Mouse (Mus musculus) liver, postnatal 0 days (tissue): ENCODE measurements around the gene Tchhl1. TPM values are rescaled to one million over a fixed set of nuclear protein-coding genes. Genes with fewer than 3 reads are reported as not detected.

Experiments used
- ATAC-seq: fragments of 200-750 bp; cut with Nextera tagmentation; 2 replicates; pipeline ENCODE4 v1.8.0; 2017; ENCODE audit warnings: mild to moderate bottlenecking, moderate library complexity
- DNase-seq: peaks from one replicate; pipeline ENCODE4 v3.0.0-alpha.2; 2016
- H3K27ac ChIP-seq: fragments of 300-500 bp; sonication (generic); 2 replicates; pipeline ENCODE4 v1.5.1; 2014; ENCODE audit warnings: antibody characterized with exemption, moderate library complexity, mild to moderate bottlenecking, low read depth
- H3K27me3 ChIP-seq: fragments of 300-500 bp; sonication (generic); 2 replicates; pipeline ENCODE4 v1.6.1; 2014; ENCODE audit warnings: low read length, control low read depth, mixed read lengths; ENCODE audit not compliant: insufficient read depth
- H3K36me3 ChIP-seq: fragments of 300-500 bp; sonication (generic); replicated peaks from 2 replicates; pipeline ENCODE4 v1.6.1; 2014; ENCODE audit warnings: mild to moderate bottlenecking, control low read depth, low read length, moderate library complexity, mixed read lengths; ENCODE audit not compliant: insufficient read depth
- H3K4me1 ChIP-seq: fragments of 300-500 bp; sonication (generic); 2 replicates; pipeline ENCODE4 v1.6.1; 2014; ENCODE audit warnings: antibody characterized with exemption, mild to moderate bottlenecking, control low read depth; ENCODE audit not compliant: insufficient read depth
- H3K4me2 ChIP-seq: fragments of 300-500 bp; sonication (generic); 2 replicates; pipeline ENCODE4 v1.6.1; 2014; ENCODE audit warnings: low read depth, mild to moderate bottlenecking, low read length, moderate library complexity, mixed read lengths
- H3K4me3 ChIP-seq: fragments of 300-500 bp; sonication (generic); 2 replicates; pipeline ENCODE4 v1.5.1; 2014; ENCODE audit warnings: low read depth, low read length
- H3K9ac ChIP-seq: fragments of 300-500 bp; sonication (generic); replicated peaks from 2 replicates; pipeline ENCODE4 v1.6.1; 2014; ENCODE audit warnings: mild to moderate bottlenecking, moderate library complexity
- H3K9me3 ChIP-seq: fragments of 300-500 bp; sonication (generic); 2 replicates; pipeline ENCODE4 v1.6.1; 2016; ENCODE audit warnings: mild to moderate bottlenecking, control low read depth, low read length, mixed read lengths
- CTCF ChIP-seq: sonication (generic); IDR thresholded peaks from 2 replicates; pipeline ENCODE4 v1.5.1; 2016; ENCODE audit warnings: antibody characterized with exemption, low read depth
- EP300 ChIP-seq: IDR thresholded peaks from 2 replicates; pipeline ENCODE4 v1.6.1; 2016; ENCODE audit warnings: antibody characterized with exemption, low read depth, mild to moderate bottlenecking
- WGBS: fragments of 180-500 bp; shearing (Covaris S2); extraction: QIAGEN DNeasy Blood & Tissue Kit; methylation state at CpG from one replicate; pipeline ENCODE4 v1.1.7; 2014; ENCODE audit not compliant: insufficient replicate concordance; 5-methylcytosine and 5-hydroxymethylcytosine counted together
- microRNA-seq: library from miRNA; unstranded; fragments of <30 nt; microRNA quantifications from one replicate; pipeline ENCODE4, GENCODE M21; 2016
- polyA plus RNA-seq: library from polyadenylated mRNA; unstranded; fragments of >200 nt; fragmentation: Nextera tagmentation; extraction: Ambion mirVana; gene quantifications from 2 replicates; pipeline ENCODE4 v1.2.1, GENCODE M21; 2015

The Tchhl1 gene
- polyA plus RNA-seq, 1 experiment from 2014 or later: not detected

DNA sequence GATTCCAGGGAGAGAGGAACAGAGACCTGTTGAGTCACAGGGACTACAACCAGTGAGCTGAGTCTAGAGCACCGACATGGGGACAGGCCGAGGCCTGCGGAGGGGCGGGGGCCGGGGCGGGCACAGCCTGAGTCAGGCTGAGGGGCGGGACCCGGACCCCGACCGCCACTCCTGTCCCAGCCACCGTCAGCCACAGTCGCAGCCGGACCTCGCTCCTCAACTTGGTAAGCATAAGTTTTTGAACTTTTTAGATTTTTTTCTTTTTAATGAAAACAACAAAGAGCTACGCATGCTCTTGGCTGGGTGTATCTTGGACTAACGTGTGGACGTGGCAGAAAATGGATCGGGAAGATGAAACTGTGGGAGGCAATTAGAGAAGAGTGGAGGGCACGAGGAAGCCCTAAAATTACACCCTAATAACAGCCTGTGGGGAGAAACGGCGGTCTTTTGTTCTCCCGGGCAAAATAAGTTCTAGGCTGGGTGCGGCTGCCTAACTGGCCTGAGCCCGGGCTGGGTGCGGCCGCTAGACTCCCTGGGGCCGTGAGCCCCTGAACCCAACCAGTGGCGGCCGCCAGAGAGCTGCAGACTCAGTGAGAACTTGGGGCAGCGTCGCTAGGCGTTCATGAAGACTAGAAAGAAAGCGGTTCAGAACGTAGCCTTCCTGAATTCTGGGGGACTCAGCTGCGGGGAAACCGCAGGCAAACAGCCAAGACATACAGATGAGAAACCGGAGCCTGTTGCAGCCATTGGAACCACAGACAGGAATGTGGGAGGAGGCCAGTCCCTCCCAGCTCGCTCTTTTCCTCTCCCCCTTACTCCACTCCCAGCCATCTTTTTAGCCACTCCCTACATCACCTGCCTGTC lies 52.0 kb downstream of the Tchhl1 start, which contains the start of gene S100a11:
Gene S100a11 (plus strand): TSS at position 159 of the 864 bp plus-strand sequence.
- under 1% methylated on average over 38 of the region's 38 CpGs for WGBS
- Histone ChIP-seq H3K27me3 (no peaks in the 10 kb centered on the region), H3K9ac (peak within 1 kb of the TSS; percentile 77), H3K4me2 (peak within 1 kb of the TSS; percentile 70), H3K36me3 (peaks cover under 1% of the 10 kb centered on the region; the same call in 1 of the 2 replicates), H3K4me1 (peaks cover 4% of the 10 kb centered on the region; the same call in 1 of the 2 replicates), H3K9me3 (no peaks in the 10 kb centered on the region), H3K27ac (peak within 1 kb of the TSS; percentile 84), H3K4me3 (peak within 1 kb of the TSS; percentile 57)
- ATAC-seq (peak; percentile 86), DNase-seq (peak; percentile 68)
- no peak; the same call in 1 of the 2 replicates for TF ChIP-seq CTCF
- no peak for TF ChIP-seq EP300

Small RNA genes lying within 50 kb of the gene (microRNA-seq; reads per million reads assigned to microRNA genes)
- gene Gm22752: not detected

Other genes starting within 250 kb of the Tchhl1 start
- not detected in 2 replicates for gene Flg, start 195.2 kb upstream of the Tchhl1 start, polyA plus RNA-seq
- gene Hrnr, start 149.0 kb upstream of the Tchhl1 start, polyA plus RNA-seq: not detected in 2 replicates
- gene Rptn, start 75.1 kb upstream of the Tchhl1 start, polyA plus RNA-seq: not detected in 2 replicates
- gene Tchh, start 26.4 kb upstream of the Tchhl1 start, polyA plus RNA-seq: 0.06 TPM in 2 replicates
- 330 and 336 TPM in 2 replicates for gene S100a11, start 51.7 kb downstream of the Tchhl1 start, polyA plus RNA-seq
- 75.4 and 82.0 TPM in 2 replicates for gene S100a10, start 86.3 kb downstream of the Tchhl1 start, polyA plus RNA-seq
- gene Tdpoz2, start 183.9 kb downstream of the Tchhl1 start, polyA plus RNA-seq: not detected in 2 replicates
- not detected in 2 replicates for gene Tdpoz1, start 207.6 kb downstream of the Tchhl1 start, polyA plus RNA-seq
- gene Gm37596, start 224.3 kb downstream of the Tchhl1 start, polyA plus RNA-seq: not detected in 2 replicates